Mouse (Mus musculus) myocyte (in vitro differentiated cells): ENCODE measurements around the gene Cadm4.

Source experiments
- CEBPB ChIP-seq: IDR thresholded peaks from 2 replicates; pipeline ENCODE4 v1.6.1; 2011; ENCODE audit warnings: mild to moderate bottlenecking, moderate library complexity; ENCODE audit not compliant: poor library complexity, insufficient read depth, severe bottlenecking
- E2F4 ChIP-seq: IDR thresholded peaks from one replicate; pipeline ENCODE4 v1.6.1; 2011; ENCODE audit warnings: mild to moderate bottlenecking, control low read depth, moderate library complexity; ENCODE audit not compliant: insufficient read depth
- MAX ChIP-seq: IDR thresholded peaks from one replicate; pipeline ENCODE4 v1.6.1; 2011; ENCODE audit warnings: low read depth, mild to moderate bottlenecking, control low read depth
- MYOD1 ChIP-seq, 3 experiments: IDR thresholded peaks; one replicate each; pipeline ENCODE4 v1.6.1; 2011; ENCODE audit warnings: control low read depth in 2 of 3, low read depth in 2 of 3, mild to moderate bottlenecking in 2 of 3, moderate library complexity in 1 of 3; ENCODE audit not compliant: insufficient read length in 2 of 3, control insufficient read depth in 1 of 3
- MYOG ChIP-seq, 3 experiments: IDR thresholded peaks; one replicate each; pipeline ENCODE4 v1.6.1; 2011; ENCODE audit warnings: control low read depth in 2 of 3, low read depth in 2 of 3, mild to moderate bottlenecking in 2 of 3; ENCODE audit not compliant: insufficient read length in 2 of 3, control insufficient read depth in 1 of 3, insufficient read depth in 1 of 3
- POLR2A ChIP-seq: IDR thresholded peaks from one replicate; pipeline ENCODE4 v1.6.1; 2011; ENCODE audit warnings: low read depth, mild to moderate bottlenecking, control low read depth, moderate library complexity; ENCODE audit not compliant: insufficient read length
- POLR2AphosphoS2 ChIP-seq: IDR thresholded peaks from one replicate; pipeline ENCODE4 v1.6.1; 2011; ENCODE audit warnings: low read depth, control low read depth; ENCODE audit not compliant: insufficient read length
- SRF ChIP-seq: IDR thresholded peaks from one replicate; pipeline ENCODE4 v1.6.1; 2011; ENCODE audit warnings: low read depth; ENCODE audit not compliant: control insufficient read depth, insufficient read length
- TCF12 ChIP-seq: IDR thresholded peaks from one replicate; pipeline ENCODE4 v1.6.1; 2011; ENCODE audit warnings: mild to moderate bottlenecking, control low read depth; ENCODE audit not compliant: poor library complexity, insufficient read depth, severe bottlenecking
- TCF3 ChIP-seq: IDR thresholded peaks from one replicate; pipeline ENCODE4 v1.6.1; 2011; ENCODE audit warnings: low read depth, control low read depth; ENCODE audit not compliant: insufficient read length
- USF1 ChIP-seq: IDR thresholded peaks from one replicate; pipeline ENCODE4 v1.6.1; 2011; ENCODE audit warnings: low read depth, mild to moderate bottlenecking, control low read depth, moderate library complexity

DNA sequence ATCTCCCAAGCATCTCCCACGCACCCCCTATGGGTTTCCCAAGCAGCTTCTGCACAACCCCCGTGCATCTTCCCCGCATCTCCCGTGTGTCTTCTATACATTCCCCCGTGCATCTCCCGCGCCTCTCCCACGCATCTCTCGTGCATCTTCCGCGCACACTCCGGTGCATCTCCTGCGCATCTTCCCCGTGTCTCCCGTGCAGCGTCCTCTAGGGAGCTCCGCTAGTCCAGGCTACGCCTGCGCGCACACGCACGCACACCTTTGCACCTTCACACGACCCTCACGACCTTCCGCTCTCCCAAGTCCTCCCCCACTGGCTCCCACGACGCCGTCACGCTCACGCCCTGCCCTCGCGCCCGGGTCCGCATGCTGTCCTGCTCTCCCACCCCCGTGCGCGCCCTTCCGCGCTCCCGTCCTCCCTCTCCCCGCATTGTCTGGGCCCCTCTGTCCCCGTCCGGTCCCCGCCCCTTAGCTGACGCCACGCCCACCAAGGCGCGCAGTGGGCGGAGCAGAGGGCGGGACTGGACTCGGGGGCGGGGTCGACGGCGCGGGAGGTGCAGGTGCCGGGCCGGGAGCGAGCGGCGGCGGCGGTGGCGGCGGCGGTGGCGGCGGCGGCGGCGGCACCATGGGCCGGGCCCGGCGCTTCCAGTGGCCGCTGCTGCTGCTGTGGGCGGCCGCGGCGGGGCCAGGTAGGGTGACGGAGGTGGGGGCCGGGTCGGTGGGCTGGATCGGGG, at the start of gene Cadm4:
- TF ChIP-seq USF1 (no peak), MYOD1 (IDR thresholded peaks at IDR 0.05; ENCODE audit: control insufficient read depth in 1 of 3, insufficient read length in 2 of 3, low read depth in 2 of 3) (peak in 1 of 3 experiments; percentile 2), TCF12 (no peak), POLR2A (peak; percentile 90), E2F4 (no peak), MAX (no peak), MYOG (IDR thresholded peaks at IDR 0.05; ENCODE audit: control insufficient read depth in 1 of 3, insufficient read depth in 1 of 3, insufficient read length in 2 of 3, low read depth in 2 of 3) (peak in 1 of 3 experiments; percentile 39), CEBPB (no peak), TCF3 (no peak), POLR2AphosphoS2 (peak; percentile 78), SRF (no peak)
